Comparison of ENCODE assay signal across 32 mouse cellular contexts in genomic region chr3:40938592-40938991, GRCm38 (mm10). TPM values are rescaled to one million over a fixed set of nuclear protein-coding genes. Genes with fewer than 3 reads are reported as not detected.
"Had no signal": no experiment of that assay in that cellular context is flagged by ENCODE, and none has a peak within 500 bp of the region (broad histone marks: within the 10 kb centered on the region; RNA-seq: fewer than 3 reads in every experiment).

No protein-coding gene starts in this region.

- H3K27ac ChIP-seq: embryonic facial prominence, embryonic 10.5 days; embryonic facial prominence, embryonic 12.5 days; embryonic facial prominence, embryonic 13.5 days; embryonic facial prominence, embryonic 15.5 days; forebrain, embryonic 10.5 days; forebrain, embryonic 12.5 days; forebrain, embryonic 13.5 days; forebrain, embryonic 15.5 days; gastrocnemius, adult 2 months had no signal

- H3K9ac ChIP-seq: embryonic facial prominence, embryonic 12.5 days; embryonic facial prominence, embryonic 13.5 days; embryonic facial prominence, embryonic 15.5 days; forebrain, embryonic 12.5 days; forebrain, embryonic 13.5 days; forebrain, embryonic 15.5 days; forebrain, postnatal 0 days had no signal

- DNase-seq: cerebellum, adult 2 months; cerebellum, adult 8-10 months; cerebellum, adult 9-10 months; cerebellum, adult 9-11 months; cerebellum, postnatal 10 days; cerebellum, postnatal 14 days; cerebellum, postnatal 25 days; cerebellum, postnatal 36 days; embryo, embryonic 11 days; forebrain, postnatal 0 days; gastrocnemius, adult 2 months; gastrocnemius, postnatal 10 days; gastrocnemius, postnatal 14 days; gastrocnemius, postnatal 25 days; gastrocnemius, postnatal 36 days; heart, adult 18-20 months had no signal

- H3K4me3 ChIP-seq: embryonic facial prominence, embryonic 10.5 days; embryonic facial prominence, embryonic 12.5 days; embryonic facial prominence, embryonic 13.5 days; embryonic facial prominence, embryonic 15.5 days; erythroblast, embryonic 14.5 days; forebrain, embryonic 10.5 days; forebrain, embryonic 12.5 days; forebrain, embryonic 13.5 days; forebrain, embryonic 15.5 days; gastrocnemius, adult 2 months had no signal

- H3K9me3 ChIP-seq: embryonic facial prominence, embryonic 10.5 days; embryonic facial prominence, embryonic 12.5 days; embryonic facial prominence, embryonic 13.5 days; embryonic facial prominence, embryonic 15.5 days; forebrain, embryonic 10.5 days; forebrain, embryonic 12.5 days; forebrain, embryonic 13.5 days; forebrain, embryonic 15.5 days had no signal

- H3K4me2 ChIP-seq: embryonic facial prominence, embryonic 12.5 days; embryonic facial prominence, embryonic 13.5 days; embryonic facial prominence, embryonic 15.5 days; forebrain, embryonic 12.5 days; forebrain, embryonic 13.5 days; forebrain, embryonic 15.5 days had no signal

- H3K4me1 ChIP-seq: embryonic facial prominence, embryonic 10.5 days; embryonic facial prominence, embryonic 12.5 days; embryonic facial prominence, embryonic 13.5 days; embryonic facial prominence, embryonic 15.5 days; forebrain, embryonic 10.5 days; forebrain, embryonic 12.5 days; forebrain, embryonic 13.5 days; forebrain, embryonic 15.5 days had no signal

- H3K27me3 ChIP-seq: embryonic facial prominence, embryonic 12.5 days; embryonic facial prominence, embryonic 13.5 days; embryonic facial prominence, embryonic 15.5 days; forebrain, embryonic 12.5 days; forebrain, embryonic 13.5 days; forebrain, embryonic 15.5 days had no signal

- ATAC-seq: forebrain, embryonic 13.5 days; forebrain, embryonic 14.5 days; forebrain, embryonic 15.5 days; forebrain, embryonic 16.5 days; forebrain, postnatal 0 days had no signal

RNA-seq across cellular contexts. Expression of gene 1700034I23Rik, which starts 36.2 kb away (rescaled TPM):
- total RNA-seq: gastrocnemius, adult 8-10 months; granulocyte monocyte progenitor cell, adult 5-6 weeks had no signal
- polyA plus RNA-seq: embryonic facial prominence, embryonic 11.5 days; embryonic facial prominence, embryonic 14.5 days; erythroblast, embryonic 14.5 days; forebrain, embryonic 11.5 days had no signal
